Mouse (Mus musculus) gastrocnemius, postnatal 14 days (tissue): ENCODE data around the gene Rsph14. TPM values are rescaled to one million over a fixed set of nuclear protein-coding genes. Genes with fewer than 3 reads are reported as not detected.
"Not testable (repeated sequence)": the region's sequence is repeated elsewhere in the genome, so short reads cannot be mapped to it uniquely, and the experiment has no call there.

Source experiments
- DNase-seq: peaks from one replicate; pipeline ENCODE4 v3.0.0; 2021; ENCODE audit warnings: mixed read lengths
- intact Hi-C: fragments of 180-260 bp; cut with DNase I; formaldehyde crosslinking; loops from one replicate; pipeline ENCODE4 v1.15.1; 2025; ENCODE audit warnings: low total_unique reads
- total RNA-seq, 2 experiments: library from RNA; stranded (reverse); gene quantifications; 2 replicates each; pipeline ENCODE4 v1.2.3; 2021

The Rsph14 gene
- total RNA-seq, 2 experiments from 2014 or later, result not detected

- no peak for DNase-seq
- intact Hi-C loops, result no loop called here
Measured at GRCm38 (mm10) chr10:75056255-75056654, 23.9 kb upstream of the Rsph14 start.

GRCm38 (mm10) chr10:75055672-75056071 is 23.3 kb upstream of the Rsph14 start:
- intact Hi-C loops, result no loop called here
- no peak for DNase-seq

DNA sequence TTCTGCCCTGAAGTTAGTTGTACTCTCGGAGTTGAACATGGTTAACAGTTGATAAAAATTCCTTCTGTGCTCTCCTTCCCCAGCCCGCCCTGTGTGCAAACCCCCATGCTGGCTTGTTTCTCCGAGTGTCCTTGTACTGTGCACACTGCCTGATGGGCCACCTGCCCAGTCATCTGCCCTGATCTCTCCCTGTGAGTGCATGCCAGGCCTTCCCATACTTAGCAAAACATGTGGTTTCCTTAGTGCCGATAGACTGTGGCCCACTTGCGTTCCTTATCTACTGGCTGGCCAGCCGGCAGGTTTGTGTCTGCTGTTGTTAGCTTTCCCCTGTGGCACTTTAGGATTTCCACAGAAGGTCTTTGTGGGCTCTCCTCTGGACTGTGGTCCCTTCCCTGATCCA is 21.7 kb upstream of the Rsph14 start:
- intact Hi-C loops, result no loop called here
- DNase-seq, result no peak

- no peak for DNase-seq
- intact Hi-C loops, result no loop called here
Measured at GRCm38 (mm10) chr10:75053655-75054054, 21.3 kb upstream of the Rsph14 start.

DNA sequence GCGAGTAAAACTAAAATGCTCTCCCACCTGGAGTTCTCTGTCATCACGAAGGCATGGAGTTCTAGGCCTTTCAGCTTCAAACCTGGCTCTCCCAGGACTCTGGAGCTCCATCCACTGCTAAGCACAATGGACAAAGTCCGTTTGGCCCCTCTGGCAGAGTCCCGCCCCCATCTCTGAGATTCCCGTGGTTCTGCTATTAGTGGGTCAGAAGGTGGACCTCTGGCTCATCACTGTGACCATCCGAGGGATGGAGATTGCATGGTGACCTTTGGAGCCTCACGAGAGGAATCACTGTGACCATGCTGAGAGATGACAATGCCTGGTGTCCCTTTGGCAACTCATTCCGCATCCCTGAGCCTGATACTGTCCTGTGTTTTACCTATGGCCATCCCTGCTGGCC is 20.5 kb upstream of the Rsph14 start:
- intact Hi-C loops, result no loop called here
- DNase-seq, result no peak

DNA sequence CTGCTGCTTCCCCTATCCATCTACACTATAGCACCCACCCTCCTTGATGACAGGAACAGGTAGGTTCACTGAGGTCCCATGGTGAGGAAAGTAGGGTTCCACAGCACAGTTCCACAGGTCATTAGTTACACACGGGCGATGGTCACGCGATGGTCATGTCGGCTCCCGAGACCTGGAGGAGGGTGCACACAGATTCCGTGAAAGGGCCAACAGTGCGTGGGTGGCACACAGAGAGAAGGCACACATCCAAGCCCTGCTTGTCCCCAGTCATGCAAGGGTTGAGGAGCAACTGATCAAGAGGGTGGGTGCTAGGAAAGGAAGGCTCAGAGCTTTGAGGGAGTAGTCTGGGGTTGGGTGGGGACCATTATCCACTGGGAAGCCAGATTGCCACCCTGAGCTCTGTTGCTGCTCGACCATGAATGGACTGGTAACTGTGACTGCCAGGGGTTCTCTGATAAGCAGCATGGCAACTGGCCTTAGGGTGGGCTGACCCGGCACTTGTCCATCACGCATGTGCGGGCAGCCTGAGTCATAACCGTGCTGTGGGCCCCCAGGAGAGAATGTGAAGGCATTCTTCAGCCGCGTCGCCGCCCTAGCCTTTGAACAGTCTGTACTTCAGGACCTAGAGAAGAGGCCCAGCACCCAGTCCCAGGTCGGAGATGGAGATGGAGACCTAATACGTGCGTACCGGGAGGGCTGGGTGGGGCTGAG is 19.1 kb upstream of the Rsph14 start:
- intact Hi-C loops, result loop anchor here (2.0 kb wide), 1 partner anchor 73 kb away; no protein-coding TSS in a partner anchor
- DNase-seq, result no peak

DNA sequence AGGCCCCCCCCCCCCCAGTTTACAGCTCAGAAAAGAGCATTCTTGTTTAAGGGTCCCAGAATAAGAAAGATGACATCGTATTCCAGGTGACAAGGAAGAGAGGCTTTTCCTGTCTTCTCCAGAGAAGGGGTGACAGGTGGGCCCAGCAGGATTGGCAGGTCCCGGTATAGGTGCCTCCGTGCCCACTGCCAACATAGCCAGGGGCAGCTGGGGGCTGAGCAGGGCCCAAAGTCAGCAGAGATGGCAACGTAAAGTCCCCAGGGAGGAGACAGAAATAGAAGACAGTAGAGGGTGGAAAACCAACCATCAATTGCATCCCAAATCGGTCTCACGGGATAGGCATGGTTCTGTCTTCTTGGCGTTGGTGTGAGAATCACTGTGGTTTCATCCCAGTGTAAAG is 16.3 kb upstream of the Rsph14 start:
- intact Hi-C loops, result no loop called here

GRCm38 (mm10) chr10:75045831-75046230 is 13.4 kb upstream of the Rsph14 start:
- intact Hi-C loops, result no loop called here
- DNase-seq, result no peak

More for the DNA sequence above, 16.3 kb upstream of the Rsph14 start:
- DNase-seq, result no peak

- DNase-seq, result no peak
- intact Hi-C loops, result no loop called here
Measured at GRCm38 (mm10) chr10:75044459-75044858, 12.1 kb upstream of the Rsph14 start.

- intact Hi-C loops, DNase-seq: not testable (repeated sequence)
Measured at GRCm38 (mm10) chr10:75042060-75042459, 9.7 kb upstream of the Rsph14 start.

- intact Hi-C loops, result no loop called here
- peak; percentile 93 for DNase-seq
Measured at GRCm38 (mm10) chr10:75036883-75037379, 4.5 kb upstream of the Rsph14 start, which contains the start of gene Rab36. Gene Rab36, plus strand, starts transcription at chr10:75037058.

- DNase-seq, result no peak
- intact Hi-C loops, result no loop called here
Measured at GRCm38 (mm10) chr10:75031345-75032114, 856 bp downstream of the Rsph14 start.

DNA sequence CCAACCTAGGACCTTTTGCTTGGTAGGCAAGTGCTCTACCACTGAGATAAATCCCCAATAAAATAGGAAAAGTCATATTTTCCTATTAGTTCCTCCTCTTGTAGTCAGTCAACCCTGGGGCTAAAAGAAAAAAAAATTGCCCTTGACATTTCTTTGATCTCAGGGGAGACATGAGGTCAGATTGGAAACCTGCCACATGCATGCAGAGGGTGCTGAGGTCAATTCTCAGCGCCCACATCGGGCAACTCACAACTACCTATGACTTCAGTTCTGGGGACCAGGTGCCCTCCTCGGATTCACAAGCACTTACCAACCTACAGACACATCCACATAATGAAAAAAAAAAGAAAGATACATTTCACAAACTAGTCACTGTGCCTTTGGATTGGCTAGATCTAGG is 2.2 kb downstream of the Rsph14 start:
- intact Hi-C loops, result no loop called here
- no peak for DNase-seq

DNA sequence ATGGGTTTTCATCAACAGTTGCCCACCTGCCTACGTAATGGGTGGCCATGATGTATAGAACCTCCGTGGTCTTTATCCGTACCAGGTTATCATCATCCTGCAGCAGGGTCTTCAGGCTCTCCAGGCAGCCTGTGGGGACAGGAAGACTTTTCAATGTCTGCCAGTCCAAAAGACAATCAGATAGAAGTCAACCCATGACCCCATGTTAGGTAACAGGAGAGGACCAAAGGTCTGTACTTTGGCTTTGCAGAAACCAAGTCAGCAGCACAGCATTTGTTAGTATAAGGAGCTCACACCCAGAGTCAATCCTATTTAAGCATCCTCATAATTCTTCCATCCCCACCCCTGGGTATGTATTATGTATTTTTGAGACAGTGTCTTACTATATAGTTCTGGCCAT is 2.7 kb downstream of the Rsph14 start:
- intact Hi-C loops, result no loop called here
- DNase-seq, result no peak

GRCm38 (mm10) chr10:75028743-75029142 is 3.6 kb downstream of the Rsph14 start:
- no peak for DNase-seq
- intact Hi-C loops, result no loop called here

DNA sequence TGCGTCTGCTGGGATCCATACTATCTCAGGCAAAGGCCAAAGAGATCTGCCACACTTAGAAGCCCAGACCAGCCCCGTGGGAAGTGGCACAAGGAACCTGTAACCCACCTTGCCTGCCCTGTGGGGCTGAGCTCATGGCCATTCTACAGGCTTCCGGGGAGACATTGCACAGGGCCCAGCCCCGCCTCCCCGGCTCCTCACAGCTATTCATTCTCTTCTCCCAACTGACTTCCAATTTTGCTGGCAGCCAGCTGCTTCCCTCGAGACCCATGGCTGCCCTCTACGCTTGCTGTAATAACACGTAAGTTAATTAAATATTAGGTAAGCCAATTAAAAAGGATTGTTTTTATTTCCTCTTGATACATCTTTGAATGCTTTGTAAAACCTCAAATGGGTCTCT is 5.9 kb downstream of the Rsph14 start:
- intact Hi-C loops, result no loop called here

GRCm38 (mm10) chr10:75021138-75021537 is 11.2 kb downstream of the Rsph14 start:
- intact Hi-C loops, result loop anchor here (2.0 kb wide), 1 partner anchor 88 kb away; no protein-coding TSS in a partner anchor
- DNase-seq, result peak; percentile 61

More for the DNA sequence above, 5.9 kb downstream of the Rsph14 start:
- DNase-seq, result no peak

GRCm38 (mm10) chr10:75020271-75020670 is 12.1 kb downstream of the Rsph14 start:
- intact Hi-C loops, result loop anchor here (2.0 kb wide), 1 partner anchor 87 kb away; no protein-coding TSS in a partner anchor
- DNase-seq, result no peak

DNA sequence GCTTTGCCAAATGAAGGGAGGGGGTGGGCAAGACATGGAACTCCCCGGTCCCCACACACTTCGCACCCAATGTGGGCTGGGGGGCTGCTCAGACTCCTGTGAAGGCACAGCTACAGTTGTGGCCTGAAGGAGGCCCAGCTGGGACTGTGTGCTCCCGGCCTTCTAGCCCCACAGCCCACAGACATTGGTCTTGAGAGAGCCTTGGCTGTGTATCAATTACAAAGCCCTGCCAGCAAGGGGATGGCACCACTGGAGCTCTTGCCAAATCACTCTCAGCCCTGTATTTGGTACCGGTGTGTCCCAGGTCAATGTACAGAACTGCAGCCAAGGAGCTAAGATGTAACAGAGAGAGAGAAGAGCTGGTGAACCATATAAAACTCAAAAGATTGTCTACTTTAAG is 15.9 kb downstream of the Rsph14 start:
- no peak for DNase-seq
- intact Hi-C loops, result no loop called here

DNA sequence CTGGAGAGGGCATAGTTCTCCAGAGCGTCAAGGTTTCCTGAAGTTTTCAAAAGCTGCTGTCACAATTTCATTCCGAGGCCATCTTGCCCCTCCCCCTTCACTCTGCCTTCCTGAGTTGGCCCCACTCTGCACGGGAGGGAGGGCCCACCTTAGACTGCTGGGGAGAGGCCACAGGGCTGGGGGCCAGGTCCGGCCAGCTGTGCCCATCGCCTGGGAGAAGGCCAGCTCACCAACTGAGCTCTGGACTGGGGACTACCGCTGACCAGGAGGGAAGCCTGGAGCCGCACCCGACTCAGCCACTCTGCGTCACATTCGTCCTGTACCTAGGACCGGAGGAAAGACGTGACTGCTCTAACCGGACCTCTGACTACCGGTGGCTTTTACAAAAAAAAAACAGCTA is 16.9 kb downstream of the Rsph14 start:
- intact Hi-C loops, result no loop called here
- no peak for DNase-seq

DNA sequence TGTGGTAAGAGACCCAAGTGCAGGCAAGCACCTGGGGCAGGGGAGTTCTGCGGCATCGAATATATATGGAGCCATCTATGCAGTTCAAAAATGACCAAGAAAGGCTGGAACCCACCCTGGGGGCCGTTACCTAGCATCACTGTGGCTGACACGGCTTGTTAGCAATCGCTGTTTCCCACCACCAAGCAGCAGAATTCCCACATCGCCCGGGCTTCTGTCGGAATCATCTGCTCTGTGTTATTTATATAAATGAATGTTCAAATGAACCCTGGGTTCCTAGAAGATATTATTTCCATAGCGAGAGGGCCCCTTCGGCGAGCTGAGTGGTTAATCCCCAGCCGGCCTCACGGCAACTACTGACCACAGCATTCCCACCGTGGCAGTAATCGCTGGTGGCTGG is 21.7 kb downstream of the Rsph14 start:
- intact Hi-C loops, result no loop called here
- DNase-seq, result no peak
